Mouse (Mus musculus) midbrain, embryonic 12.5 days (tissue): ENCODE data around the gene 4921504E06Rik. TPM values are rescaled to one million over a fixed set of nuclear protein-coding genes. Genes with fewer than 3 reads are reported as not detected.
A peak's percentile ranks its signal among the peaks of the same experiment; 100 is the strongest.

ENCODE experiments used
- ATAC-seq: fragments of 200-750 bp; cut with Nextera tagmentation; 2 replicates; pipeline ENCODE4 v1.8.0; 2017; ENCODE audit warnings: low read depth, moderate TSS enrichment, moderate library complexity; ENCODE audit not compliant: low FRiP score
- H3K27ac ChIP-seq: fragments of 300-500 bp; sonication (generic); replicated peaks from 2 replicates; pipeline ENCODE4 v1.5.1; 2016; ENCODE audit warnings: mild to moderate bottlenecking
- H3K27me3 ChIP-seq: fragments of 300-500 bp; sonication (generic); 2 replicates; pipeline ENCODE4 v1.6.1; 2016; ENCODE audit warnings: mild to moderate bottlenecking
- H3K36me3 ChIP-seq: fragments of 300-500 bp; sonication (generic); 2 replicates; pipeline ENCODE4 v1.6.1; 2016
- H3K4me1 ChIP-seq: fragments of 300-500 bp; sonication (generic); 2 replicates; pipeline ENCODE4 v1.6.1; 2016
- H3K4me2 ChIP-seq: fragments of 300-500 bp; sonication (generic); replicated peaks from 2 replicates; pipeline ENCODE4 v1.6.1; 2016; ENCODE audit warnings: mild to moderate bottlenecking, moderate library complexity
- H3K4me3 ChIP-seq: fragments of 300-500 bp; sonication (generic); 2 replicates; pipeline ENCODE4 v1.5.1; 2016; ENCODE audit warnings: mild to moderate bottlenecking
- H3K9ac ChIP-seq: fragments of 300-500 bp; sonication (generic); replicated peaks from 2 replicates; pipeline ENCODE4 v1.6.1; 2016; ENCODE audit warnings: mild to moderate bottlenecking, moderate library complexity
- H3K9me3 ChIP-seq: fragments of 300-500 bp; sonication (generic); 2 replicates; pipeline ENCODE4 v1.6.1; 2016; ENCODE audit warnings: mild to moderate bottlenecking
- WGBS: fragments of 180-500 bp; shearing (Covaris S2); methylation state at CpG from one replicate; pipeline ENCODE4 v1.1.7; 2016; 5-methylcytosine and 5-hydroxymethylcytosine counted together
- polyA plus RNA-seq: library from polyadenylated mRNA; unstranded; fragments of >200 nt; fragmentation: Nextera tagmentation; extraction: Ambion mirVana; gene quantifications from 2 replicates; pipeline ENCODE4 v1.2.1, GENCODE M21; 2016

4921504E06Rik gene
- polyA plus RNA-seq, 1 experiment from 2014 or later: not detected

DNA sequence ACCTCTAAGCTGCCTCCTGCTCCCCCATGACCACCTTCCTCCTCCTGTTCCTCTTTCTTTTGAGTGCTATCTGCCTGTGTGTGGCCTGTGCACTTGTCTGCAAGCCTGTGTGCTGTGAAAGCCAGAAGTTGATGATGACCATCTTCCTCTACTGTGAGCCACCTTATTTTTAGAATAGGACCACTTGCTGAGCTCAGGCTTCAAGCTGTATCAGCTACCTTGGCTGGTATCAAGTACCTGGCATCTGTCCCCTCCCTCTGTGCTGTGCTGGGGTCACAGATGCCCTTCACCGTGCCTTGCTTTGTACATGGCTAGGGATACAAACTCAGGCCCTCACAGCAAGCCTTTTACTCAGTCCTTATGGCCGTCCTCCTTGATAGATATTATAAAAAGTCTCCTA, 2.3 kb downstream of the 4921504E06Rik start:
- no peak overlapping the region for H3K27ac ChIP-seq
- no peak overlapping the region for H3K4me3 ChIP-seq
- peaks cover 14% of the 10 kb centered on the region for H3K27me3 ChIP-seq
- WGBS: 84% methylated on average over 2 of the region's 2 CpGs
- ATAC-seq: no peak
- peaks cover 13% of the 10 kb centered on the region for H3K4me1 ChIP-seq
- no peaks in the 10 kb centered on the region for H3K36me3 ChIP-seq
- no peaks in the 10 kb centered on the region for H3K9me3 ChIP-seq
- H3K9ac ChIP-seq: no peak overlapping the region
- no peak overlapping the region for H3K4me2 ChIP-seq

DNA sequence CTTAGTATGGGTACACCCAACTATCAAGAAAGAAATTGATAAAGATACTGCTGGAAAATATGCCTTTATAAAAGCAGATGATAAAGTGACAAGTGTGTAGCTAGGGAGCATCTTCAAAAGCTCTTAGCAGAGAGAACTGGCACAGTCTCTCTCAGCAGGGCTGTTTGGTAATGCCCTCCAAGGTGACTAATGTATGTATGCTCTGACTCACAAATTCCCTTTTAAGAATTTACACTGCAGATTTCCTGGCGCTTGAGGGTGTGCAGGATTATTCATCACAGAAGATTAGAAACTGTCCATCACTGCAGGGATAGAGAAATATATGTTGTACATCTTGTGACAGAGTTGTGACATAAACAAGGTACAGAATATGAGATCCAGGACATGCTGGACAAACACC, 12.8 kb downstream of the 4921504E06Rik start:
- H3K4me2 ChIP-seq: no peak overlapping the region
- H3K9ac ChIP-seq: no peak overlapping the region
- no peak overlapping the region for H3K27ac ChIP-seq
- no peaks in the 10 kb centered on the region for H3K4me1 ChIP-seq
- no peaks in the 10 kb centered on the region for H3K36me3 ChIP-seq
- 67% methylated on average over 1 of the region's 1 CpGs for WGBS
- H3K9me3 ChIP-seq: no peaks in the 10 kb centered on the region
- no peaks in the 10 kb centered on the region for H3K27me3 ChIP-seq
- no peak overlapping the region for H3K4me3 ChIP-seq
- ATAC-seq: no peak

DNA sequence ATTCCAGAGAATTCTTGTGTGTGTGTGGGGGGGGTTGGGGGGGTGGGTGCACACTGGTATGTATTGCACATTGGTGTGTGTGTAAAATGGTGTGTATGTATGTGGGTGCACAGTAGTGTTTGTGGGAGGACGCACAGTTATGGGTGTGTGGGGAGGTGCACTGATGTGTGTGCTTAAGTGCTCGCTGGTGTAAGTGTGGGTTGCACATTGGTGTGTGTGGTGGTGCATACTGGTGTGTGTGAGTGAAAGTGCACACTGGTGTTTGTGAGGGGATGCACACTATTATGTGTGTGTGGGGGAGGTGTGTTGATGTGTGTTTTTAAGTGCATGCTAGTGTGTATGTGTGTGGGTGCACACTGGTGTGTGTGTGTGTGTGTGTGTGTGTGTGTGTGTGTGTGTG, 24.3 kb downstream of the 4921504E06Rik start:
- no peaks in the 10 kb centered on the region for H3K9me3 ChIP-seq
- H3K4me3 ChIP-seq: no peak overlapping the region
- no peaks in the 10 kb centered on the region for H3K36me3 ChIP-seq
- peak; percentile 16; the same call in 1 of the 2 replicates for ATAC-seq
- no peak overlapping the region for H3K27ac ChIP-seq
- no peak overlapping the region for H3K9ac ChIP-seq
- H3K27me3 ChIP-seq: peaks cover 9% of the 10 kb centered on the region; the same call in 1 of the 2 replicates
- no peaks in the 10 kb centered on the region for H3K4me1 ChIP-seq
- 88% methylated on average over 2 of the region's 2 CpGs for WGBS
- H3K4me2 ChIP-seq: no peak overlapping the region

DNA sequence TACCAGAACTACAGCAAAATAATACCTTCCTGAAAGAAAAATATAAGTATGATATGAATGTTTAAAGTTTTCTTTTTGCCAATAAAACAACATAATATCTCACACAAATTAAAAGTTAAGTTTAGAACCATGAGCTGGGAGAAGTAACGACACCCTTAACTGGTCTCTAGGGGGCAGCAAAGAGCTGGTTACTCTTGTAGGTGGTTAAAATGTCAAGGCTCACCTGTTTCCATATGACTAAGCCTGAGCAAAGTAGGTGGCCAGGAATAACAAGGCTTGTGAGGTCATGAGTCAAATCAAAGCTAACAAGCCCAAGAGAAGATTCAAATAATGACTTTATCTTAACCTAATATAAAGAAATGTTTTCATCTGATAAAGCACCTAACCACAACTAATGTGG, 24.9 kb downstream of the 4921504E06Rik start:
- no peak overlapping the region for H3K4me2 ChIP-seq
- no peak overlapping the region for H3K9ac ChIP-seq
- H3K36me3 ChIP-seq: no peaks in the 10 kb centered on the region
- H3K4me3 ChIP-seq: no peak overlapping the region
- H3K27me3 ChIP-seq: peaks cover 13% of the 10 kb centered on the region; the same call in 1 of the 2 replicates
- H3K27ac ChIP-seq: no peak overlapping the region
- ATAC-seq: no peak
- no peaks in the 10 kb centered on the region for H3K9me3 ChIP-seq
- 0% methylated on average over 1 of the region's 1 CpGs for WGBS
- no peaks in the 10 kb centered on the region for H3K4me1 ChIP-seq

DNA sequence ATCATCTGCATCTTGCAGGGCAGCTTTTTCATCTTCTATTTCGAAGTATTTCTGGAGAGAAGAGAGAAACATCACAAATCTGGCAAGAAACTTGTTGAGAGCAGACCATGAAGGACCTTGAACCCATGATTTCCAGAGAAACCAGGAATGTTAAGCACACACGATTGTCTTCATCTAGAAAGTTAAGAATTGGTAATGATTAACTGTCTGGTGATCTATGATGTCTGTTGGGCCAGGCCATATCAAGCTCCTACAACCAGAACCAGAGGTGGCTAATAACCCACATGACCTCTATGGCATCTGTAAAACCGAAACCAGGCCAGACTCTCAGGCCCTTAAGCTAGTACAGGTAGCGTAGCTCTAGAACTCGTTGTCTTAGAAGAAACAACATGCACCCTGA, 29.6 kb downstream of the 4921504E06Rik start:
- no peak overlapping the region for H3K4me2 ChIP-seq
- no peak overlapping the region for H3K27ac ChIP-seq
- no peak overlapping the region for H3K9ac ChIP-seq
- no peak overlapping the region for H3K4me3 ChIP-seq
- H3K36me3 ChIP-seq: no peaks in the 10 kb centered on the region
- no peak for ATAC-seq
- peaks cover 33% of the 10 kb centered on the region for H3K27me3 ChIP-seq
- 81% methylated on average over 5 of the region's 5 CpGs for WGBS
- H3K4me1 ChIP-seq: 0 out of 2 replicates have a peak, but pooled peaks cover 4% of the 10 kb centered on the region
- H3K9me3 ChIP-seq: no peaks in the 10 kb centered on the region

DNA sequence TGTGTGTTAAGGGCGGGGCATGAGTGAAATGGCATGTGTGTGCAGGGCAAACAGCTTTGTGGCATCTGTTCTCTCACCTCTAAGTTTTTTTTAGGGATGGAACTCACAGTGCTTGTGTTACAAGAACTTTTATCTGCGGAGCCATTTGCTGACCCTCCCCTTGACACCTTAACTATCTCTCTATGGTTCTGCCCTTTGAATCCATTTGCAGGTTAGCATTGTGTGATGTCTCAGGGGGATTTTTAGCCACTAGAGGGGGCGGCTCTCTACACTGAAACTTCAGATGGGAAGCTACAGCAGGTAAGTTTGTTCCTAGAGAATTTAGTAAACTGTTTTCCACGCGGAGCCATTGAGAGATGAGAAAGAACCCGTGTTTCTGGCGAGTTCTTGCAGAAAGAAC, 32.1 kb downstream of the 4921504E06Rik start:
- no peak overlapping the region for H3K4me3 ChIP-seq
- peaks cover 9% of the 10 kb centered on the region for H3K4me1 ChIP-seq
- H3K36me3 ChIP-seq: no peaks in the 10 kb centered on the region
- no peak for ATAC-seq
- no peak overlapping the region for H3K9ac ChIP-seq
- H3K4me2 ChIP-seq: no peak overlapping the region
- H3K9me3 ChIP-seq: no peaks in the 10 kb centered on the region
- 40% methylated on average over 7 of the region's 7 CpGs for WGBS
- no peak overlapping the region for H3K27ac ChIP-seq
- H3K27me3 ChIP-seq: peaks cover 34% of the 10 kb centered on the region

DNA sequence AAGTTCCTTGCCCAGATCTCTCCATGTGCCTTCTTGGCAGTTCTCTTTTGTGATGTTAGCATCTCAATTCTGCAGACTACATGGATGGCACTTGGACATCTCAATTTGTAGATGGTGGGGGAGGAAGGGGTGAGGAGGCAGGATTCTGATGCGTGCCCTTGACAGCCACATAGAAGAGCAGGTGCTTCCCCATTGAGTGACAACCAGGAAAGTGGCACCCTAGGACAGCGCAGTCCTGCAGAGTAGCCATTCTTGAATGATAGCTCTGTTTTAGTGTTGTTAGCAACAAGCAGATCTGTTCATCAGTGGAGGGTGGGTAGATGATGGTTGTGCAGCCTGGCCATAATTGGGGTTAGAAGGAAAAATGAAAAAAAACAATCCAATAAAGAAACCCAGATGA, 33.1 kb downstream of the 4921504E06Rik start:
- Histone ChIP-seq H3K9me3 (no peaks in the 10 kb centered on the region), H3K4me2 (no peak overlapping the region), H3K4me3 (no peak overlapping the region), H3K9ac (no peak overlapping the region), H3K4me1 (peaks cover 9% of the 10 kb centered on the region), H3K27me3 (peaks cover 34% of the 10 kb centered on the region), H3K36me3 (no peaks in the 10 kb centered on the region), H3K27ac (no peak overlapping the region)
- 78% methylated on average over 2 of the region's 2 CpGs for WGBS
- ATAC-seq: no peak

DNA sequence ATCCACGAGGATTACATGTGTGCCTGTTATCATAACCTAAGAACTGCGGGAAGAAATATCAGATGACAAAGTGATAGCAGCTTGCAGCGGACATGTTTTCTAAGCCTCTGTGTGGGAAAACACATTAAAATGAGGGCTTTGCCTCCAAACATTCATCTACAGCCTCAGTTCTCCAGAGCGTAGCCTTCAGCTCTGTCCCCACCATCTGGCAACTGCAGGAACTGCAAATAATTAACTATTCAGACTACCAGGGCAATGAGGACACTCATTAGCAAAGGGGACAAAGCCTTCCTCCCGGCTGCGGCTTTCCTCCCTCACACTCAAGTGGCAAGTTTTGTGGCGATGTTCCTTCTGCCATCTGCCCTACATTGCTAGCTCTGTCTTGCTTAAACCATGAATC, 33.9 kb downstream of the 4921504E06Rik start:
- no peak overlapping the region for H3K27ac ChIP-seq
- ATAC-seq: peak; percentile 74
- H3K4me2 ChIP-seq: peak overlapping the region; percentile 6; the same call in 1 of the 2 replicates
- H3K9me3 ChIP-seq: no peaks in the 10 kb centered on the region
- peaks cover 9% of the 10 kb centered on the region for H3K4me1 ChIP-seq
- 5% methylated on average over 7 of the region's 7 CpGs for WGBS
- H3K36me3 ChIP-seq: no peaks in the 10 kb centered on the region
- H3K4me3 ChIP-seq: no peak overlapping the region
- peaks cover 40% of the 10 kb centered on the region for H3K27me3 ChIP-seq
- H3K9ac ChIP-seq: no peak overlapping the region

DNA sequence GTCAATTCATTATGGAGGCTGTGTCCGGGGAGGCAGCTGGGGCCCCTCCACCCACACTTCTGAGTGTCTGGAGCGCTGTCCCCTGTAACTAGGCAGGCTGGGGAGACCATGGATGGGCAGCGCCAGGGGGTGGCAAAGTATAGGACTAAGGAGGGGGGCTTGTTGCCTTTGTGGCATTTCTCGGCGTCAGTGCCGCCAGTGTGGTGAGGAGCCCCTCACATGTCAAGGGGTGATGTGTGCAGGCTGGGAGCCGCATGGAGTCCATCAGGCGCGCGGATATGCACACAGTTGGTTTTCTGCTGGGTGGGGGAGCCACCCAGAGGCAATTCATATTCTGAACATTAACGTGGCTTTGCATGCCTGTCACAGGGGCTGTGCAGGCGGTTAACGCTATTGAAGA, 35.8 kb downstream of the 4921504E06Rik start:
- Histone ChIP-seq H3K27ac (no peak overlapping the region), H3K9me3 (no peaks in the 10 kb centered on the region), H3K9ac (no peak overlapping the region), H3K36me3 (no peaks in the 10 kb centered on the region), H3K4me3 (peak overlapping the region; percentile 17; the same call in 1 of the 2 replicates), H3K4me2 (peak overlapping the region; percentile 45), H3K4me1 (peaks cover 9% of the 10 kb centered on the region), H3K27me3 (peaks cover 46% of the 10 kb centered on the region)
- peak; percentile 79 for ATAC-seq
- 30% methylated on average over 13 of the region's 13 CpGs for WGBS

DNA sequence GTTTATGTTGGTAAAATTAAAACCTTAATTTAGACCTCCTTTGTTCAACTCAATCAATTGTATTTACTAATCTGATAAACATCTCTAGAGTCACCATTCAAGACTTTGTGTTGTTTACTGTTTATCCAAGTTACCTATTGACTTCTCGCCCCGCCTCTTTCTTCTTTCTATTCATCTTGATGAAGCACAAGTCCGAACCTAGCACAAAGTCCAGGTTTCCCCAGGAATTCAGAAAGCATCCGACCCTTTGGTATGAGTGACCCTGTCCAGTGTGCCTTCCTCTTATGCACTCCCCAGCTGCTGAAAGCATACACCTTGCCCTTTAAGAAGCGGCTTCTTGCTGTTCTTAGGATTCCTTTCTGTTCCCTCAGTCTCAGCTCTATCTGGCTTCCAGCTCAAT, 41.3 kb downstream of the 4921504E06Rik start:
- ATAC-seq: no peak
- H3K9ac ChIP-seq: no peak overlapping the region
- H3K36me3 ChIP-seq: no peaks in the 10 kb centered on the region
- peaks cover 32% of the 10 kb centered on the region for H3K27me3 ChIP-seq
- H3K27ac ChIP-seq: no peak overlapping the region
- WGBS: 63% methylated on average over 5 of the region's 5 CpGs
- H3K4me2 ChIP-seq: no peak overlapping the region
- H3K4me1 ChIP-seq: no peaks in the 10 kb centered on the region
- H3K9me3 ChIP-seq: no peaks in the 10 kb centered on the region
- no peak overlapping the region for H3K4me3 ChIP-seq

DNA sequence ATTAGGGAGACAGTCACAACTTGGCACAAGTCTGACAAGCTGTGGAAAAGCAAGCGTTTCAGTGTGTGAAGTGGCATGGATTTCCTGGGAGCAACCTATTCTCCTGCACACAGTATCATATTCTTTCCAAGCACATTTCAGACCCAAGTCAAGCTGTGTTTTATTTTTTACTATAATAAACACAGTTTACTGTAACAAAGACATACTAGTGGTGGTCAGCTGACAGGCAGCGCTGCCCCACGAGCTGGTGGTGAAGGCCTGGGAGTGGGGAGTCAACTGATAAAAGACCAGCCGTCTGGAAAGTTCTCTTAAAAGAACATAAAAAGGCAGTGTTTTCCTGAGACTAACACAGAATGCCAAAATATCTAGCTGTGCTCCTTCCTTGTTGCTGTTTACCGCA, 42.7 kb downstream of the 4921504E06Rik start:
- H3K36me3 ChIP-seq: no peaks in the 10 kb centered on the region
- no peak for ATAC-seq
- no peaks in the 10 kb centered on the region for H3K9me3 ChIP-seq
- no peaks in the 10 kb centered on the region for H3K4me1 ChIP-seq
- H3K27me3 ChIP-seq: peaks cover 32% of the 10 kb centered on the region
- no peak overlapping the region for H3K4me3 ChIP-seq
- no peak overlapping the region for H3K9ac ChIP-seq
- 59% methylated on average over 5 of the region's 5 CpGs for WGBS
- no peak overlapping the region for H3K27ac ChIP-seq
- H3K4me2 ChIP-seq: no peak overlapping the region

DNA sequence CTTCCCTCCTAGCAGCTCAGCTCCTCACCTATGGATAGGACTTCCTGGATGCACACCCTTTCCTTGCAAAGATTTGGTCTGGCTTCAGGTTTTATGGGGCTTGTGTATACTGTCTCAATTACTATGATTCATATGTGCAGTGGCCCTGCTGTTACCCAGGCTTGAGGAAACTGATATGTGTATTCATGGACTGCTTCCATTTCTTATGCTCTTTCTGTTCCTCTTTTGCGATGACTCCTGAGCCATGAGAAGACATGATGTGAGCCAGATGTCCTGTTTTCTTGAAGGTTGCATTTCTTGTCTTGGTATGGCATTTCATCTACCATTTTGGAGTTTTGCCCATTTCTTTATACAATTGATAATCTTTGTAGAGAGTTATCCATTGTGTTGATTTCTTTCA, 48.0 kb downstream of the 4921504E06Rik start:
- H3K27ac ChIP-seq: no peak overlapping the region
- no peak overlapping the region for H3K4me3 ChIP-seq
- no peak for ATAC-seq
- WGBS: 95% methylated on average over 1 of the region's 1 CpGs
- no peak overlapping the region for H3K9ac ChIP-seq
- H3K9me3 ChIP-seq: no peaks in the 10 kb centered on the region
- H3K27me3 ChIP-seq: 0 out of 2 replicates have a peak, but pooled peaks cover under 1% of the 10 kb centered on the region
- no peaks in the 10 kb centered on the region for H3K36me3 ChIP-seq
- H3K4me1 ChIP-seq: no peaks in the 10 kb centered on the region
- no peak overlapping the region for H3K4me2 ChIP-seq

DNA sequence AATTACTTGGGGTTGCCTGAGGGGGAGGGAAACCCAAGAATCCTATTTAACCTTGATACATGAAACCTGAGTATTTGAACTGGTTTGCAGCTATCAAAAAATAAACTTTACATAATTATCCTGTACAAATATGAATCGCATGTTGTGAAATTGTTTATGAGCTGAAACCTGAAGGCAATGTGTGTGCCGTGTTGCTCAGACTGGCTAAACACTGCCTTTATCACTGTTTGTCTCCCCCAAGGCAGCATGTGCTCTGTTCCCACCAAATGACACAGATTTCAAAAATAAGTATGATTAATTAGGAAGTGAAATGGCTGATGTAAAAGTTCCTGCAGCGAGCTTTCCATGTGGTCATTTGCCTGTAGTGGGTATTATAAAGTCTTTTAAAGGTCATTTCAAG, 63.5 kb downstream of the 4921504E06Rik start:
- ATAC-seq: no peak
- Histone ChIP-seq H3K9ac (no peak overlapping the region), H3K4me2 (no peak overlapping the region), H3K36me3 (no peaks in the 10 kb centered on the region), H3K9me3 (no peaks in the 10 kb centered on the region), H3K4me3 (no peak overlapping the region), H3K4me1 (no peaks in the 10 kb centered on the region), H3K27me3 (0 out of 2 replicates have a peak, but pooled peaks cover 7% of the 10 kb centered on the region), H3K27ac (no peak overlapping the region)
- 81% methylated on average over 3 of the region's 3 CpGs for WGBS
